ENCODE assay signal across 7 mouse cellular contexts in genomic region chr8:61265390-61265789, GRCm38 (mm10). TPM values are rescaled to one million over a fixed set of nuclear protein-coding genes. Genes with fewer than 3 reads are reported as not detected.
DNase-seq lines count a peak whose midpoint lies in the region; ATAC-seq lines count a peak whose summit lies in the region.

No protein-coding gene starts in this region.

- no peak overlapping the region for H3K9ac ChIP-seq in liver, embryonic 16.5 days (ENCODE audit: low read depth, low read length)
- H3K9ac ChIP-seq in liver, embryonic 12.5 days: no peak overlapping the region

- peak; percentile 47; the same call in 1 of the 2 replicates for ATAC-seq in liver, embryonic 16.5 days (ENCODE audit: low read depth)
- no peak for ATAC-seq in liver, embryonic 12.5 days

- 62% methylated on average over 5 of the region's 5 CpGs for WGBS in liver, embryonic 16.5 days (ENCODE audit: insufficient replicate concordance)
- 70% methylated on average over 5 of the region's 5 CpGs for WGBS in liver, embryonic 12.5 days (ENCODE audit: insufficient replicate concordance)

- no peaks in the 10 kb centered on the region for H3K27me3 ChIP-seq in liver, embryonic 16.5 days (ENCODE audit: control insufficient read depth, insufficient read depth, low read depth, low read length)
- no peaks in the 10 kb centered on the region for H3K27me3 ChIP-seq in liver, embryonic 12.5 days (replicated peaks)

- no peak overlapping the region for H3K4me3 ChIP-seq in liver, embryonic 16.5 days (ENCODE audit: low read depth, low read length)
- H3K4me3 ChIP-seq in liver, embryonic 12.5 days: no peak overlapping the region

- H3K27ac ChIP-seq in liver, embryonic 16.5 days (ENCODE audit: low read length): no peak overlapping the region
- no peak overlapping the region for H3K27ac ChIP-seq in liver, embryonic 12.5 days

- no peaks in the 10 kb centered on the region for H3K9me3 ChIP-seq in liver, embryonic 16.5 days (replicated peaks; ENCODE audit: control insufficient read depth, low read length)
- H3K9me3 ChIP-seq in liver, embryonic 12.5 days (replicated peaks): no peaks in the 10 kb centered on the region

- H3K4me1 ChIP-seq in liver, embryonic 16.5 days (ENCODE audit: control insufficient read depth, low read depth, low read length): no peaks in the 10 kb centered on the region
- H3K4me1 ChIP-seq in liver, embryonic 12.5 days: no peaks in the 10 kb centered on the region

- no peaks in the 10 kb centered on the region for H3K36me3 ChIP-seq in liver, embryonic 16.5 days (ENCODE audit: control insufficient read depth, insufficient read depth)
- H3K36me3 ChIP-seq in liver, embryonic 12.5 days: no peaks in the 10 kb centered on the region

- DNase-seq in adrenal gland, postnatal 14 days: peak; percentile 73
- DNase-seq in heart, adult 8-10 months (ENCODE audit: low spot score): peak; percentile 65
- peak; percentile 74 to 80 for DNase-seq in lung, adult 18-20 months
- DNase-seq in urinary bladder, postnatal 25 days (ENCODE audit: low spot score): peak; percentile 59
- no peak for DNase-seq in thymus, postnatal 36 days

- H3K4me2 ChIP-seq in liver, embryonic 16.5 days (ENCODE audit: low read depth, low read length): no peak overlapping the region
- no peak overlapping the region for H3K4me2 ChIP-seq in liver, embryonic 12.5 days

RNA-seq across cellular contexts. Expression of gene Sh3rf1, which starts 41.7 kb away (rescaled TPM):
- polyA plus RNA-seq in liver, embryonic 16.5 days (2015; fragmentation: Nextera tagmentation; extraction: Ambion mirVana): 1.2 and 1.5 TPM in 2 replicates
- 2.8 and 3.2 TPM in 2 replicates for polyA plus RNA-seq in liver, embryonic 12.5 days (2016; fragmentation: Nextera tagmentation; extraction: Ambion mirVana)
- total RNA-seq in adrenal gland, postnatal 14 days (2021): 9.3 and 10.1 TPM in 2 replicates
- 1 to 10 TPM; 4.7 to 6.4 (median 5.5) TPM for total RNA-seq in heart, adult 8-10 months (2022)

Comparison
In these comparisons a context has a peak if more than half of its experiments do, and no peak if none do; other contexts are left out.
1. DNase-seq: peak in adrenal gland, postnatal 14 days (single experiment), heart, adult 8-10 months (single experiment), lung, adult 18-20 months (2 of 2) and urinary bladder, postnatal 25 days (single experiment); none in thymus, postnatal 36 days (0 of 2).